Mouse (Mus musculus): Measurements from ENCODE around the gene Bcl9. TPM values are rescaled to one million over a fixed set of nuclear protein-coding genes. Genes with fewer than 3 reads are reported as not detected.

Bcl9 gene
- total RNA-seq, 2 experiments from 2014 or later = 24.6 to 27.2 TPM

GRCm38 (mm10) chr3:97185098-97185860 is 112.4 kb downstream of the Bcl9 start:
- intact Hi-C loops (cut with DNase I) = loop anchor here (1.0 to 5.0 kb wide), 3 partner anchors 97 to 402 kb away; no protein-coding TSS in a partner anchor
- peak; percentile 66 to 83 for DNase-seq

- intact Hi-C loops (cut with DNase I) = no loop called here
- no peak for DNase-seq
Observed at GRCm38 (mm10) chr3:97183810-97184209, 113.9 kb downstream of the Bcl9 start.

- no peak for DNase-seq
- intact Hi-C loops (cut with DNase I) = no loop called here
Observed at GRCm38 (mm10) chr3:97180527-97180926, 117.2 kb downstream of the Bcl9 start.

GRCm38 (mm10) chr3:97178885-97179284 is 118.8 kb downstream of the Bcl9 start:
- intact Hi-C loops (cut with DNase I) = no loop called here

GRCm38 (mm10) chr3:97172632-97173031 is 125.1 kb downstream of the Bcl9 start:
- DNase-seq = no peak
- intact Hi-C loops (cut with DNase I) = no loop called here

More at GRCm38 (mm10) chr3:97178885-97179284, 118.8 kb downstream of the Bcl9 start:
- DNase-seq = no peak

- no peak for DNase-seq
- intact Hi-C loops (cut with DNase I) = no loop called here
Observed at GRCm38 (mm10) chr3:97172231-97172630, 125.5 kb downstream of the Bcl9 start.

GRCm38 (mm10) chr3:97171531-97171930 is 126.2 kb downstream of the Bcl9 start:
- intact Hi-C loops (cut with DNase I) = no loop called here
- DNase-seq = no peak

- intact Hi-C loops (cut with DNase I) = no loop called here
- no peak for DNase-seq
Observed at GRCm38 (mm10) chr3:97167126-97167525, 130.6 kb downstream of the Bcl9 start.

GRCm38 (mm10) chr3:97164477-97164876 is 133.2 kb downstream of the Bcl9 start:
- DNase-seq = no peak
- intact Hi-C loops (cut with DNase I) = no loop called here

GRCm38 (mm10) chr3:97161773-97162172 is 135.9 kb downstream of the Bcl9 start:
- intact Hi-C loops (cut with DNase I) = no loop called here
- no peak for DNase-seq

- intact Hi-C loops (cut with DNase I) = no loop called here
Observed at GRCm38 (mm10) chr3:97160908-97161307, 136.8 kb downstream of the Bcl9 start.

GRCm38 (mm10) chr3:97159986-97160385 is 137.7 kb downstream of the Bcl9 start:
- intact Hi-C loops (cut with DNase I) = loop anchor here (5.0 to 10.0 kb wide), 2 partner anchors 67 to 1245 kb away; no protein-coding TSS in a partner anchor
- no peak for DNase-seq

More at GRCm38 (mm10) chr3:97160908-97161307, 136.8 kb downstream of the Bcl9 start:
- DNase-seq = peak; percentile 57 to 67

GRCm38 (mm10) chr3:97159509-97159850 is 138.2 kb downstream of the Bcl9 start:
- no peak for DNase-seq
- intact Hi-C loops (cut with DNase I) = loop anchor here (5.0 to 10.0 kb wide), 2 partner anchors 68 to 1245 kb away; no protein-coding TSS in a partner anchor

- peak; percentile 90 to 93 for DNase-seq
- intact Hi-C loops (cut with DNase I) = loop anchor here (5.0 to 10.0 kb wide), 2 partner anchors 68 to 1246 kb away; no protein-coding TSS in a partner anchor
Observed at GRCm38 (mm10) chr3:97158611-97159508, 138.9 kb downstream of the Bcl9 start, which contains the start of gene Acp6. TSS of gene Acp6 (plus strand) at chr3:97158777.

GRCm38 (mm10) chr3:97157958-97158599 is 139.6 kb downstream of the Bcl9 start:
- intact Hi-C loops (cut with DNase I) = loop anchor here (5.0 to 10.0 kb wide), 2 partner anchors 69 to 1247 kb away; no protein-coding TSS in a partner anchor
- peak; percentile 80 to 89 for DNase-seq

GRCm38 (mm10) chr3:97157308-97157707 is 140.4 kb downstream of the Bcl9 start:
- intact Hi-C loops (cut with DNase I) = loop anchor here (5.0 to 10.0 kb wide), 2 partner anchors 70 to 1247 kb away; no protein-coding TSS in a partner anchor
- no peak for DNase-seq

GRCm38 (mm10) chr3:97156431-97156830 is 141.3 kb downstream of the Bcl9 start:
- intact Hi-C loops (cut with DNase I) = loop anchor here (5.0 to 10.0 kb wide), 2 partner anchors 71 to 1248 kb away; no protein-coding TSS in a partner anchor
- no peak for DNase-seq

Measured in heart, postnatal 14 days (tissue).